Comparison of ENCODE assay signal across 17 mouse cellular contexts in the genomic region with DNA sequence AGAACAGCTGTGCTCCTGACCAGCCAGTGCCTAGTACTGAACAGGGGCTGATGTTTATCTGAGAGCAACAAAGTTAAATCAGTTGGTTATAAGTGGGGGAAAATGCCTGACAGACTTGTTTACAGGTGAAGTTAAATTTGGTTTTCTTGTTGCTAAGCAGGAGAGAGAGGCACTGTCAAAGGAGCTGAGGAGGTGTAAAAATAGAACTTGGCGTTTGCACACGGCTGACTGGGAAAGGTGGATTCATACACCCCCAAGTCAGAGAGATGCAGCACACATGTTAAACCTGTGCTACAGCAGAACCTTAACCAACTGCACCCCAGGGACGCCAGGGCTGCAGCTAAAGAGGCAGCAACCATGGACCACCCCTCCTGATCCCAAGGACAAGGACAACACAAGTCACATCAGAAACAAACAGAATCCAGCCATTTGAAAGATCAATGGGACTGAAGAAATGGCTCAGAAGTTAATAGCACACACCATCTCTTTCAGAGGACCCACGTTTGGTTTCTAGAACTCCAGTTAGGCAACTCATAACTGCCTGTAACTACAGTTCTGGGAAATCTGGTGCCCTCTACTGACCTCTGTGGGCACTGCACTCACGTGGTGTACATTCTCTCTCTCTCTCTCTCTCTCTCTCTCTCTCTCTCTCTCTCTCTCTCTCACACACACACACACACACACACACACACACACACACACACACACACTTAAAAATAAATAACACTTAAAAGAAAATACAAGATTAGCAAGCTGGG. TPM values are rescaled to one million over a fixed set of nuclear protein-coding genes. Genes with fewer than 3 reads are reported as not detected.
A peak's percentile ranks its signal among the peaks of the same experiment; 100 is the strongest.
DNase-seq lines count a peak whose midpoint lies in the region; ATAC-seq and TF ChIP-seq lines count a peak whose summit lies in the region.
"Had no signal": no experiment of that assay in that cellular context is flagged by ENCODE, and none has a peak within 500 bp of the region (broad histone marks: within the 10 kb centered on the region; RNA-seq: fewer than 3 reads in every experiment).

No protein-coding gene starts in this region.

- peak overlapping the region; percentile 57 for H3K27ac ChIP-seq in gastrocnemius, adult 2 months
- H3K27ac ChIP-seq in intestine, embryonic 14.5 days (ENCODE audit: low read depth): 0 out of 2 replicates have a peak overlapping the region, but pooled peaks have one; percentile 72
- no peak overlapping the region for H3K27ac ChIP-seq in intestine, postnatal 0 days (ENCODE audit: low read depth, low read length)
- peak overlapping the region; percentile 82 for H3K27ac ChIP-seq in cortical plate, adult 2 months (ENCODE audit: insufficient read depth, low read length)
- H3K27ac ChIP-seq: hindbrain, embryonic 12.5 days; limb, embryonic 15.5 days had no signal

- no peak overlapping the region for H3K9ac ChIP-seq in intestine, embryonic 14.5 days (ENCODE audit: low read length)
- no peak overlapping the region for H3K9ac ChIP-seq in intestine, postnatal 0 days (ENCODE audit: low read depth, low read length)
- H3K9ac ChIP-seq: hindbrain, embryonic 12.5 days; limb, embryonic 15.5 days had no signal

- H3K9me3 ChIP-seq in intestine, embryonic 14.5 days (ENCODE audit: control insufficient read depth, low read length): peaks cover 7% of the 10 kb centered on the region; the same call in 1 of the 2 replicates
- no peaks in the 10 kb centered on the region for H3K9me3 ChIP-seq in intestine, postnatal 0 days (ENCODE audit: control insufficient read depth)
- H3K9me3 ChIP-seq: hindbrain, embryonic 12.5 days; limb, embryonic 15.5 days had no signal

- no peak overlapping the region for H3K4me2 ChIP-seq in intestine, embryonic 14.5 days (ENCODE audit: low read length)
- H3K4me2 ChIP-seq in intestine, postnatal 0 days (replicated peaks; ENCODE audit: low read depth): no peak overlapping the region
- H3K4me2 ChIP-seq: hindbrain, embryonic 12.5 days; limb, embryonic 15.5 days; midbrain, embryonic 11.5 days had no signal

- H3K36me3 ChIP-seq in intestine, embryonic 14.5 days (ENCODE audit: control insufficient read depth, insufficient read depth, low read length): no peaks in the 10 kb centered on the region
- no peaks in the 10 kb centered on the region for H3K36me3 ChIP-seq in intestine, postnatal 0 days (ENCODE audit: control insufficient read depth, insufficient read depth)
- H3K36me3 ChIP-seq: hindbrain, embryonic 12.5 days; limb, embryonic 15.5 days had no signal

- H3K27me3 ChIP-seq in intestine, embryonic 14.5 days (replicated peaks; ENCODE audit: control insufficient read depth, insufficient read depth, low read length): no peaks in the 10 kb centered on the region
- H3K27me3 ChIP-seq in intestine, postnatal 0 days (replicated peaks; ENCODE audit: control insufficient read depth, insufficient read depth, low read length): no peaks in the 10 kb centered on the region
- H3K27me3 ChIP-seq: hindbrain, embryonic 12.5 days; limb, embryonic 15.5 days had no signal

- peaks cover 22% of the 10 kb centered on the region for H3K4me1 ChIP-seq in intestine, embryonic 14.5 days (replicated peaks; ENCODE audit: control insufficient read depth, insufficient read depth, low read length)
- H3K4me1 ChIP-seq in intestine, postnatal 0 days (replicated peaks; ENCODE audit: control insufficient read depth, insufficient read depth, low read length): peaks cover 8% of the 10 kb centered on the region
- peaks cover 12% of the 10 kb centered on the region for H3K4me1 ChIP-seq in cortical plate, adult 2 months (ENCODE audit: control insufficient read depth, insufficient read depth, low read length)

- no peak for DNase-seq in gastrocnemius, adult 2 months
- no peak for DNase-seq in gastrocnemius, postnatal 36 days
- no peak for DNase-seq in intestine, embryonic 14.5 days (ENCODE audit: low spot score)
- DNase-seq in B cell, adult 2 months: peak; percentile 67 to 69
- no peak for DNase-seq in adrenal gland, adult 18-20 months (ENCODE audit: low spot score in 2 of 2)
- DNase-seq in spleen, postnatal 14 days (ENCODE audit: low spot score in 2 of 2): no peak
- DNase-seq: adrenal gland, postnatal 10 days; cerebellum, adult 9-10 months; gastrocnemius, postnatal 14 days; kidney, adult 8-10 months; lung, postnatal 10 days had no signal

- TF ChIP-seq CTCF in gastrocnemius, adult 2 months (IDR thresholded peaks at IDR 0.05): peak; percentile 25; the same call in 1 of the 2 replicates
- no peak for TF ChIP-seq CTCF in intestine, postnatal 0 days (IDR thresholded peaks at IDR 0.05; ENCODE audit: low read depth)
- TF ChIP-seq CTCF in cortical plate, adult 2 months (IDR thresholded peaks at IDR 0.05; ENCODE audit: extremely low read depth, insufficient read depth, low read length): no peak

- no peak for ATAC-seq in intestine, embryonic 14.5 days (replicated peaks; ENCODE audit: low FRiP score, low TSS enrichment, low read depth)
- no peak for ATAC-seq in intestine, postnatal 0 days

- no peak for TF ChIP-seq POLR2A in cortical plate, adult 2 months (IDR thresholded peaks at IDR 0.05; ENCODE audit: extremely low read depth, insufficient read depth, low read length)

- 77% methylated on average over 5 of the region's 5 CpGs for WGBS in intestine, embryonic 14.5 days
- 84% methylated on average over 5 of the region's 5 CpGs for WGBS in intestine, postnatal 0 days

- intact Hi-C loops in gastrocnemius, adult 2 months (cut with DNase I): no loop called here
- intact Hi-C loops in gastrocnemius, postnatal 36 days (cut with DNase I): loop anchor here (10.0 kb wide), 1 partner anchor 243 kb away; no protein-coding TSS in a partner anchor

- no peak overlapping the region for H3K4me3 ChIP-seq in gastrocnemius, adult 2 months
- no peak overlapping the region for H3K4me3 ChIP-seq in intestine, embryonic 14.5 days (ENCODE audit: low read depth, low read length)
- no peak overlapping the region for H3K4me3 ChIP-seq in intestine, postnatal 0 days (ENCODE audit: low read depth, low read length)
- no peak overlapping the region for H3K4me3 ChIP-seq in cortical plate, adult 2 months (ENCODE audit: insufficient read depth, low read length)
- H3K4me3 ChIP-seq: erythroblast, embryonic 14.5 days; hindbrain, embryonic 12.5 days; limb, embryonic 15.5 days had no signal

RNA-seq across cellular contexts. Expression of a gene that starts 21.2 kb away (rescaled TPM):
- total RNA-seq in gastrocnemius, adult 2 months (2021): under 1 TPM; 0.05 to 0.06 TPM
- under 1 TPM; 0.10 to 0.22 TPM for total RNA-seq in gastrocnemius, postnatal 36 days (2021)
- polyA plus RNA-seq in intestine, embryonic 14.5 days (2014; fragmentation: Nextera tagmentation; extraction: Ambion mirVana): 0.14 and 0.26 TPM in 2 replicates
- 0.03 and 0.05 TPM in 2 replicates for polyA plus RNA-seq in intestine, postnatal 0 days (2015; fragmentation: Nextera tagmentation; extraction: Ambion mirVana)
- 0.06 and 0.10 TPM in 2 replicates for polyA plus RNA-seq in cortical plate, adult 2 months (2012; rRNA removed)
- total RNA-seq in adrenal gland, adult 18-20 months (2021): under 1 TPM in 1 of 2 experiments, not detected in 1; 0.03 TPM
- polyA plus RNA-seq: erythroblast, embryonic 14.5 days had no signal

Comparison
In these comparisons a context has a peak if more than half of its experiments do, and no peak if none do; other contexts are left out.
1. DNase-seq: peak in B cell, adult 2 months (2 of 2); none in gastrocnemius, adult 2 months (single experiment), gastrocnemius, postnatal 36 days (0 of 2), intestine, embryonic 14.5 days (single experiment), adrenal gland, adult 18-20 months (0 of 2) and spleen, postnatal 14 days (0 of 2).